Mouse (Mus musculus): ENCODE measurements around the gene Tsacc. TPM values are rescaled to one million over a fixed set of nuclear protein-coding genes. Genes with fewer than 3 reads are reported as not detected.
A peak's percentile ranks its signal among the peaks of the same experiment; 100 is the strongest.
"Not testable (repeated sequence)": the region's sequence is repeated elsewhere in the genome, so short reads cannot be mapped to it uniquely, and the experiment has no call there.

Tsacc gene
- total RNA-seq, 2 experiments from 2014 or later, result 5.3 to 12.2 TPM

GRCm38 (mm10) chr3:88284815-88285564 lies 11.8 kb downstream of the Tsacc start:
- not testable (repeated sequence) for ATAC-seq (replicated peaks; ENCODE audit: poor library complexity)

DNA sequence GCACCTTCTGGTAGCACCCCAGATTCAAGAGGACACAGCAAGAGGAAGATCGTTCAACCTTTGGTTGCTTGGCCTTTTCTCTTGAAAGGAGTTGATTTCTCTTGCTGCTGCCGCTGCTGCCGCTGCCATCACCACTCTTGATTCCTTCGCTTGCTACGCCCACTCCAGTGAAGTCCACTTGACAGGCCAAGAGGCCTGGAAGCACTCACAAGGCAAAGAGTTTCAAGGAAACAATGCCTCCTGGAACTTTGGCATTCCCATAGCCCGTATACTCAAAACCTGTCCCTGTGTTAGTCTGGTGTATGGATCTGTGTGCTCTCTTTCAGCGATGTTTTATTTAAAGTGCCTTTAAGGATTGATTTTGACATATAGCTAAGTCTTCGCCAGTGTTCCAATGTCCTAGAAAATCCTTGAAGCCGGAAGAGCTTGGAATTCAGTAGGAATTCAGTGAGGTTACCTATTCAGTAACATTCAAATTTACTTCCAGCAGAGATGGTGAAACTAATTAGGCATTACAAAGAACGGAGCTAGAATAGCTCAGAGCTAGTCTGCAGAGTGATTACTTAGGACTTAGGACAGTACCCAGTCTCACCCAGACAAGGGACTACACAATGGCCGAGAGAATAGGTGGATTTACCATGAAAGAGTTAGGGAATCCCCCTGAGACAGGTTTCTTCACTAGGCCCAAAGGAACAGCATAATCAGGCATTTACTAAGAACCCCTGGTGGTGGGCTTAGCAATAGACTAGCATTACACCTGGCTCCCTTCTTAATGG lies 15.5 kb downstream of the Tsacc start:
- ATAC-seq (replicated peaks; ENCODE audit: poor library complexity), result not testable (repeated sequence)

GRCm38 (mm10) chr3:88280035-88280434 lies 16.8 kb downstream of the Tsacc start:
- ATAC-seq (replicated peaks; ENCODE audit: poor library complexity), result no peak

- ATAC-seq (replicated peaks; ENCODE audit: poor library complexity), result no peak
Observed at GRCm38 (mm10) chr3:88276529-88277143, 20.2 kb downstream of the Tsacc start.

DNA sequence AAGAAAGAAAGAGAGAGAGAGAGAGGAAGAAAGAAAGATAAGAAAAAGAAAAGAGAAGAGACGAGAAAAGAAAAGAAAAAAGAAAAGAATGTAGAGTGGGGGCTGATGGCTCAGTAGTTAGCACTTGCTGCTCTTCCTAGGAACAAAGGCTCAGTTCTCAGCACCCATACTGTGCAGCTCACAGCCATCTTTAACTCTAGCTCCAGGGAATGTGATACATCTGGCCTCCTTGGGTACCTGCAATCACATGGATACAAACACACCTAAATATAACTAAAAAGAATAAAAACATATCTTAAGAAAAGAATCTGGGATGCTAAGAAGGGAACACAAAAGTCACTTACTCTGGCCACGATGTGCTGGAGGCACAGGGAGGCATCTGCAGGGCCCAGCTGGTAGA lies 20.7 kb downstream of the Tsacc start:
- ATAC-seq (replicated peaks; ENCODE audit: poor library complexity), result no peak

DNA sequence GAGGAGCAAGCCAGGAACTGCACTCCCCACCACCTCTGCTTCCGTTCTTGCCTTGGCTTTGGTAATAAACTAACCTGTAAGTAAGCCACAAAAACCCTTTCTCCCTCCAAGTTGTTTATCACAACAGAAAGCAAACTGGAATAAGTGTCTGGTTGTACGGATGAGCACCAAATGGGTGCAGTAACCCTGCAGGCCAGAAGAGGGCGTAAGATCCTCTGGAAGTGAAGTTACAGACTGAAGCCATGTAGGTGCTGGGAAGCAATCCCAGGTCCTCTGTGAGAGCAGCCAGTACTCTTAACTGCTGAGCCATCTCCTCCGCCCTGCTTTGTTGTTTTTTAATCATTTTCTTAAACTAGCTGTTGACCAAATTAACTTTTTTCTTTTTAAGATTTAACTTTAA lies 22.8 kb downstream of the Tsacc start:
- no peak for ATAC-seq (replicated peaks; ENCODE audit: poor library complexity)

GRCm38 (mm10) chr3:88271859-88272258 lies 24.9 kb downstream of the Tsacc start:
- ATAC-seq (replicated peaks; ENCODE audit: poor library complexity), result no peak

- ATAC-seq (replicated peaks; ENCODE audit: poor library complexity), result not testable (repeated sequence)
Observed at GRCm38 (mm10) chr3:88271298-88271697, 25.5 kb downstream of the Tsacc start.

- ATAC-seq (replicated peaks; ENCODE audit: poor library complexity), result no peak
Observed at GRCm38 (mm10) chr3:88268991-88269390, 27.8 kb downstream of the Tsacc start.

DNA sequence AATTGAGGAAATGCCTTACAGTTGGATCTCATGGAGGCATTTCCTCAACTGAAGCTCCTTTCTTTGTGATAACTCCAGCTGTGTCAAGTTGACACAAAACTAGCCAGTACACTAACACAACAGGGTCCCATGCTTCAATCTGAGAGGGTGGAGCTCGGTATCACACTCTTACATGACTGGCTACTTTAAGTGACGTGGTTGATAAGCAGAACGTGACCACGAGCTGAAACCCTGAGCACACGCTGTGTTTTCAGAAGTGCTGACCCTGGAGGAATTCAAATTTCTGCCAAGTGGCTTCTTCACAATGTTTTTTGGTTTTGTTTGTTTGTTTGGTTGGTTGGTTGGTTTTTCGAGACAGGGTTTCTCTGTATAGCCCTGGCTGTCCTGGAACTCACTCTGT lies 28.8 kb downstream of the Tsacc start:
- not testable (repeated sequence) for ATAC-seq (replicated peaks; ENCODE audit: poor library complexity)

DNA sequence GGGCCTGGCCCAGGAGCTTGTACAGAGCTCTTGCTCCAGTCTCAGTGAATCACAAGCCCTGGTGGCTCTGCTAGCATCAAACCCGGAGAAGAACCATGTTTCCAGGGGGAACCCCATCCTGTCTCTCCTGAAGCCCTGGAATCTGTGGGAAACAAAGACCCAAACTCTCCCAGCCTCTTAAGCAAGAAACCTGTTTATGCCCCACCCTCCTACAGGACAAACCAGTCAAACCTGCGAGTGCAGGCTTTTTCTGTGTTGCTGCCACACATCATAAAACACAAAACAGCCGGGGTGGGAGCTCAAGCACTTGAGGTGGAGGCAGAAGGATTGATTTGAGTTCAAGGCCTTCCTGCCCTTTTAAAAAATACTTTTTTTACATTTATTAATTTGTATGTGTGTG lies 34.5 kb downstream of the Tsacc start:
- no peak for ATAC-seq (replicated peaks; ENCODE audit: poor library complexity)

GRCm38 (mm10) chr3:88256382-88256781 lies 40.4 kb downstream of the Tsacc start:
- ATAC-seq (replicated peaks; ENCODE audit: poor library complexity), result no peak

GRCm38 (mm10) chr3:88255950-88256349 lies 40.8 kb downstream of the Tsacc start:
- no peak for ATAC-seq (replicated peaks; ENCODE audit: poor library complexity)

GRCm38 (mm10) chr3:88254268-88254926 lies 42.4 kb downstream of the Tsacc start, which contains the start of gene Rhbg:
TSS of gene Rhbg (minus strand) at chr3:88254709.
- peak; percentile 70 for ATAC-seq (replicated peaks; ENCODE audit: poor library complexity)

- no peak for ATAC-seq (replicated peaks; ENCODE audit: poor library complexity)
Observed at GRCm38 (mm10) chr3:88252739-88253138, 44.1 kb downstream of the Tsacc start.

DNA sequence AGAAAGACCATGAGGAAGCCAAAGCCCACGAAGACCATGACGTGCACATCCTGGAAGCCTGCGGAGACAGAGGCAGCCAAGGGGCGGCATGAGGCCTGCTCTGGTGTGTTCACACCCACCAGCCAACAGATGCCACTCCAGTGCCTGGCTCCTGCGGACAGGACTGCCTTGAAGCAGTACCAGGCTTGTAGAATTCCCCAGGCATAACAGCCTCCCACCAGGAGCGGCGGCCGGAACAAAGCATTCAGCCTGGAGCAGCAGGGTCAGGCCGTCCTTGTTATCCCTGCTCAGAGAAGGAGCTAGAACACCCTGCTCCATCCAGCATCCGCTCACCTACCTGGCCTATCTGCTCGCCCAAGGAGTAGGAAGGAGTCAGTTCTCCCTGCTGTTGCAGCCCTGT lies 48.4 kb downstream of the Tsacc start:
- no peak for ATAC-seq (replicated peaks; ENCODE audit: poor library complexity)

DNA sequence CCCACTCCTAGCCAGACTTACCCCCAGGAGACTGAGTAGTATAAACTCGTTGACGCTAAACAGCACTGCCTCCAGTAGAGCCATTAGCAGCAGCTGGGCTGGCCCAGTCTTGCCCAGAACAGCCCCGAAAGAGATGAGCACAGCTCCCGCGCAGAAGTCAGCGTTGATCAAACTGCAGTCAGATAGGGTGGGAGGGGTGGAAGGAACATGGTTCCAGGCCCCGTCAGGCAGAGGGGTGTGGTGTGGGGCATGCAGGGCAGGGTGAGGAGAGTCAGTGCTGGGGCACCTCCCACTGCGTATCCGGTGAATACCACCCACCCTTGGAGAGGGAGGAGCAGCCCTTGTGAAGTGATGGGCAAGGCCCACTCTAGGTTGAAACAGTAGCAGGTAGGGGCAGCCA lies 49.1 kb downstream of the Tsacc start:
- no peak for ATAC-seq (replicated peaks; ENCODE audit: poor library complexity)

DNA sequence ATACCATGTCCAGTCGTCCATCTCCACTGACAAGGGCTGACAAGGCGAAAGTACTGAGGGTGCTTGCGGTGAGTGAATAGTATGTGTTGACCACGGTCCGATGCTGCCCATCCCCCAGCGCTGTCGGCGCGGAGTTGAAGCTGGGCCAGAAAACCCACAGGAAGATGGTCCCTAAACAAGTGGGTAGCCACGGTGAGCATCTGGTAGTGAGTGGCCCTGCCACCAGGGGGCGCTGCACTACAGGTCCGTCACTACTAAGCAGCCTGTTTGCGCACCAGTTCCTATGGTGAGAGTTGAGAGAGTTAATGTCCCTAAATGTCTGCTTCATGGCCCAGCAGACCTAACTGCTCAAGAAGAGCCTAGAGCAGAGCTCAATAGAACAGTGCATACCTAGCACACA lies 51.0 kb downstream of the Tsacc start:
- peak; percentile 62 for ATAC-seq (replicated peaks; ENCODE audit: poor library complexity)

DNA sequence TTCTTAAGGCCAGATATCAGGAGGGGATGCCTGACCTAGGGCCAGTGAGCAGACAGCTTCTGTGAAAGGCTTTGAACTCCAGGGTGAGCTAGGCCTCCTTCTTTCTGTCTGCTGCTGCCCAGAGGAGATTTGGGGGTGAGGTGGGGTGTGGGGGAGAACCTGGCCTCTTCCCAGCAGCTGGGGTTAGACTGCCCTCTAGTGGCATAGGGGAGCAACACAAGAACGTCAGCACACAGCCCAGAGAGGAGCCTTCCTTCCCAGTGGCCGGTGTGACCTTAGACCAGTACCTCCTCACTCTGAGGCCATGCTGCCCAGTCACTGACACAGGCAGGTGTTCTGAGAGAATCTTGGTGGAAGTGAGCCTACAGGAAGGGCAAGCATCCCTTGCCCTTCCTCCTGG lies 52.7 kb downstream of the Tsacc start:
- peak; percentile 62 for ATAC-seq (replicated peaks; ENCODE audit: poor library complexity)

DNA sequence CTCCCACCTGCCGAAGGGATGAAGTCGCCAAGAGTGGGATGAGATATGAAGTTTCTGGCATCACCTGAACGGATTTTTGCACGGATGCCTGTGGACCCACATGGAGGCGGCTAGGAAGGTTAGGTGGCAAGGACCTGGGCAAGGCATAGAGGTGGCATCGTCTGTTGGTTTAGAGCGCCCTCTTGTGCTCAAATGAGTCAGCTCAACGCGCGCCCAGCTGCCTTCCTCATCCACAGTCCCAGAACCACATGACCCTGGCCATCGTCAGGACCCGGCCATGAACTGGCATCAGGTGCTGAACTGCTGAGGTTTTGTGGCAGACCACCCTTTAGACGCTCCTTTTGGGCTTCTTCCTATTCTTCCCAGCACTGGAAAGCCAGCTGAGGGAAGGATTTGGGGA lies 54.3 kb downstream of the Tsacc start:
- peak; percentile 78 for ATAC-seq (replicated peaks; ENCODE audit: poor library complexity)

Data from megakaryocyte progenitor cell, adult 5-6 weeks (primary cell).